Mouse (Mus musculus) cortical plate, adult 2 months (tissue): ENCODE data around the gene Cort.

Experiments used
- CTCF ChIP-seq: fragments of 200-500 bp; IDR thresholded peaks from 2 replicates; pipeline ENCODE4 v1.5.1; 2011; ENCODE audit warnings: mild to moderate bottlenecking, control low read depth, low read length; ENCODE audit not compliant: insufficient read depth; ENCODE audit errors: extremely low read depth
- POLR2A ChIP-seq: fragments of 200-500 bp; IDR thresholded peaks from 2 replicates; pipeline ENCODE4 v1.6.1; 2011; ENCODE audit warnings: mild to moderate bottlenecking, low read length, control low read depth; ENCODE audit not compliant: insufficient read depth; ENCODE audit errors: extremely low read depth

GRCm38 (mm10) chr4:149091364-149091763 is 35.2 kb downstream of the Cort start:
- TF ChIP-seq CTCF = no peak
- TF ChIP-seq POLR2A = no peak
